Mouse (Mus musculus) ES-Bruce4 (cell line): ENCODE data around the gene Sned1. TPM values are rescaled to one million over a fixed set of nuclear protein-coding genes. Genes with fewer than 3 reads are reported as not detected.

Experiments
- H3K27ac ChIP-seq: 2 replicates; pipeline ENCODE4 v1.5.1; 2012; ENCODE audit warnings: low read length, inconsistent platforms; ENCODE audit not compliant: insufficient read depth
- H3K27me3 ChIP-seq: 2 replicates; pipeline ENCODE4 v1.6.1; 2012; ENCODE audit warnings: mild to moderate bottlenecking, low read length, inconsistent platforms; ENCODE audit not compliant: control insufficient read depth, poor library complexity, insufficient read depth, severe bottlenecking
- H3K36me3 ChIP-seq: 2 replicates; pipeline ENCODE4 v1.6.1; 2012; ENCODE audit warnings: inconsistent platforms, mild to moderate bottlenecking, low read length, moderate library complexity; ENCODE audit not compliant: control insufficient read depth, poor library complexity, insufficient read depth, severe bottlenecking
- H3K4me1 ChIP-seq: one replicate; pipeline ENCODE4 v1.8.1; 2011; ENCODE audit warnings: low read length; ENCODE audit not compliant: control insufficient read depth, insufficient read depth
- H3K4me3 ChIP-seq: 2 replicates; pipeline ENCODE4 v1.5.1; 2011; ENCODE audit warnings: low read depth, mild to moderate bottlenecking, low read length
- H3K9ac ChIP-seq: 2 replicates; pipeline ENCODE4 v1.6.1; 2012; ENCODE audit warnings: low read depth, mild to moderate bottlenecking, inconsistent platforms; ENCODE audit not compliant: poor library complexity, severe bottlenecking
- H3K9me3 ChIP-seq: replicated peaks from 2 replicates; pipeline ENCODE4 v1.6.1; 2012; ENCODE audit warnings: mild to moderate bottlenecking, low read length, inconsistent platforms; ENCODE audit not compliant: control insufficient read depth, poor library complexity, insufficient read depth, severe bottlenecking
- CTCF ChIP-seq: IDR thresholded peaks from one replicate; pipeline ENCODE4 v1.8.1; 2011; ENCODE audit warnings: low read depth, low read length
- EP300 ChIP-seq: IDR thresholded peaks from 2 replicates; pipeline ENCODE4 v1.6.1; 2011; ENCODE audit warnings: low read depth, low read length; ENCODE audit not compliant: insufficient read depth
- POLR2A ChIP-seq: IDR thresholded peaks from one replicate; pipeline ENCODE4 v1.8.1; 2011; ENCODE audit warnings: low read length; ENCODE audit not compliant: insufficient read depth
- polyA plus RNA-seq: library from polyadenylated mRNA; stranded (reverse); fragments of >200 nt; gene quantifications from 2 replicates; pipeline ENCODE4 v1.2.4, GENCODE M21; 2011; ENCODE audit warnings: low read depth; ENCODE audit not compliant: missing spikeins, insufficient read depth, insufficient read length

The Sned1 gene
- polyA plus RNA-seq, 1 experiment: 1.1 TPM

DNA sequence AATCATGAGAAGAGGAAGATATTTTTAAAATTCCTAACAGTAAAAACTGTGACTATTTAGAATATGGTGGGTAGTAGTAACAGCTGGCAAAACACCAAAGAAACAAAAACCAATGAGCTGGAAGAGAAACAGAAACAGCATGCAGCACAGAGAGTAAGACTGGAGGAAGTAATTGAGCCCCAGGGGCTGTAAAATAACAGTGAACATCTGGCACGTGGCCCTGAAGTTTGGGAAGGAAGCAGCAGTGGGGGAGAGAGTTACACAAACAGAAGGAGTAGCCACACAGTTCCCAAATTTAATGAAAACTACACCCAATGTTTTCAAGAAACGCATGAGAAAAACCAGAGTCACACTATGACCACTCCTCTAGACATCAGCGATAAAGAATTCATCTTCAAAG is 31.6 kb downstream of the Sned1 start:
- Histone ChIP-seq H3K4me3 (no peak overlapping the region), H3K4me1 (no peaks in the 10 kb centered on the region), H3K9me3 (no peaks in the 10 kb centered on the region), H3K9ac (no peak overlapping the region), H3K27ac (no peak overlapping the region), H3K36me3 (no peaks in the 10 kb centered on the region), H3K27me3 (no peaks in the 10 kb centered on the region)
- no peak for TF ChIP-seq POLR2A
- TF ChIP-seq EP300: no peak
- no peak for TF ChIP-seq CTCF

DNA sequence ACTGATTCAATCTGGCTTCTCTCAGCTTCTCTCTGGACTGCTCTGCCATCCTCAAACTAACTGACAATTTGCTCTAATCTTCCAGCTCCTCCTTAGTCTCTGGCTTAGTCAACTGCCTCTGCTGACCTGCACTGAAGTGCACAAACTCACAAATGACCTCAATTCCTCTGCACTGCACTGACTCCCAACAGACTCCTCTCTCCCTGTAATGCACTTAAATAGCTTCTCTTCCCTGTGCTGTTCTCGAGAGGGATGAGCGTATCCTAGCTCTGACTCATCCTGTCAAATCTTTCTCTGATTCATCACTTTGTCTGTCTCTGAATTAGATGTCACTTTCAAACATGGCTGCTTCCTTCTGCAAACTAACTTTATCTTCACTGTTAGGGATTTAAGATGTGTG is 32.6 kb downstream of the Sned1 start:
- TF ChIP-seq CTCF: no peak
- no peak for TF ChIP-seq POLR2A
- no peak for TF ChIP-seq EP300
- H3K36me3 ChIP-seq: no peaks in the 10 kb centered on the region
- H3K27ac ChIP-seq: no peak overlapping the region
- H3K4me3 ChIP-seq: no peak overlapping the region
- no peaks in the 10 kb centered on the region for H3K27me3 ChIP-seq
- no peaks in the 10 kb centered on the region for H3K4me1 ChIP-seq
- H3K9ac ChIP-seq: no peak overlapping the region
- no peaks in the 10 kb centered on the region for H3K9me3 ChIP-seq

DNA sequence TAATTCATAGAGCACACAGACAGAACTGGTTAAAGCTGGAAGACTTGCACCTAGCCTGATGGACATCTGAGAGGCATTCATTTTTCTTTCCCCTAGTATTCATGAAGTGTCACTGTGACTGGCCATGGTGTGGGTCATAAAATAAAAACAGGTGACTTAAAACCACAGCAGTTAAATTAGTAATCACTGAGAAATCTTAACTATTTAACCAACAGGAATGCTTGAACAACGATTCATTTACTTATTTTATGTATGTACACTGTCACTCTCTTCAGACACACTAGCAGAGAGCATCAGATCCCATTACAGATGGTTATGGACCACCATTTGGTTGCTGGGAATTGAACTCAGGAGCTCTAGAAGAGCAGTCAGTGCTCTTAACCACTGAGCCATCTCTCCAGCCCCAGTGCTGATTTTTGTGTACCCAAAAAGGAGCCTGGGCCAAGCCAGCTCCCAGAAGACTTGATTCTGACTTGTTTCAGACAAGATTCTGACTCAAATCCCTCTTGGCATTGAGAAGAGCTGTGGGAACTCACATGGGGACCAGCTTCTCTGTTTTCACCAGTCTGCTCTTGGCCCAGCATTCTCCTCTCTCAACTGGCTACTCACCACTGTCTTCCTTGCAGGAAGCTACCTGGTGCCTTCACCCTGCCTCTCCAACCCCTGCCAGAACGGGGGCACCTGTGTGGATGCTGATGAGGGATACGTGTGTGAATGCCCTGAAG is 35.0 kb downstream of the Sned1 start:
- no peak overlapping the region for H3K9ac ChIP-seq
- no peak for TF ChIP-seq EP300
- no peak for TF ChIP-seq POLR2A
- no peak for TF ChIP-seq CTCF
- no peaks in the 10 kb centered on the region for H3K27me3 ChIP-seq
- H3K27ac ChIP-seq: no peak overlapping the region
- no peaks in the 10 kb centered on the region for H3K36me3 ChIP-seq
- H3K9me3 ChIP-seq: no peaks in the 10 kb centered on the region
- no peak overlapping the region for H3K4me3 ChIP-seq
- no peaks in the 10 kb centered on the region for H3K4me1 ChIP-seq

DNA sequence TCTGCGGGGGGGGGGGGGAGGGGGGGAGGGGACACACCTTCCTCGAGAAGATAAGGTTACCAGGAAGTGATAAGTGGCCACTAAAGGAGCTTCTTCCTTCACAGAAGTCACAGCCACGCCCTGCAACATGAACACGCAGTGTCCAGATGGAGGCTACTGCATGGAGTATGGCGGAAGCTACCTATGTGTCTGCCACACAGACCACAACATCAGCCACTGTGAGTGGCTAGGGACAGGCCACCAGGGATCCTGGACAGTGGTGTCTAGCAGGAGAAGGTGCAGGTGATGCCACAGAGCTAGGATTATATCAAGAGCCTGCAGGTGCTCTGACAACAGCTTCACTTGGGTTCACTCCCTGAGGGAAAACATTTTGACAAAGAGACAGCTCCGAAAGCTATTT is 36.1 kb downstream of the Sned1 start:
- no peak overlapping the region for H3K9ac ChIP-seq
- no peaks in the 10 kb centered on the region for H3K27me3 ChIP-seq
- H3K9me3 ChIP-seq: no peaks in the 10 kb centered on the region
- H3K4me1 ChIP-seq: no peaks in the 10 kb centered on the region
- H3K27ac ChIP-seq: no peak overlapping the region
- no peak overlapping the region for H3K4me3 ChIP-seq
- no peaks in the 10 kb centered on the region for H3K36me3 ChIP-seq
- TF ChIP-seq EP300 (no peak), POLR2A (no peak), CTCF (no peak)

DNA sequence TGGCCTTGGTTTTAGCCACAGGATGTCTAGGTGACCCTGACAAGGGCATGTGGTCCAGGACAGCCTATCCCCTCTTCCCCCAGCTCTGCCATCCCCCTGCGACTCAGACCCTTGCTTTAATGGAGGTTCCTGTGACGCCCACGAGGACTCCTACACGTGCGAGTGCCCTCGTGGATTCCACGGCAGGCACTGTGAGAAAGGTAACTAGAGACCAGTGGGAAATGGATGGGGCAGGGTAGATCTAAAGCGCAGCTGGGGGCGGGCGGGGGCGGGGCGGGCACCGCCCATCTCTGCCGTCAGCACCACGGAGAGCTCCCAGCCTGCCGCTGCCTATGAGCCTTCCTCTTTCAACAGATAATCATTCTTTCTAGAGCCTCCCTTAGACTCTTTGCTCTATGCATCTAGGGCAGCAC is 36.8 kb downstream of the Sned1 start:
- H3K9me3 ChIP-seq: no peaks in the 10 kb centered on the region
- H3K36me3 ChIP-seq: no peaks in the 10 kb centered on the region
- no peak overlapping the region for H3K4me3 ChIP-seq
- no peaks in the 10 kb centered on the region for H3K4me1 ChIP-seq
- no peak overlapping the region for H3K9ac ChIP-seq
- H3K27ac ChIP-seq: no peak overlapping the region
- TF ChIP-seq CTCF (no peak), EP300 (no peak), POLR2A (no peak)
- no peaks in the 10 kb centered on the region for H3K27me3 ChIP-seq

DNA sequence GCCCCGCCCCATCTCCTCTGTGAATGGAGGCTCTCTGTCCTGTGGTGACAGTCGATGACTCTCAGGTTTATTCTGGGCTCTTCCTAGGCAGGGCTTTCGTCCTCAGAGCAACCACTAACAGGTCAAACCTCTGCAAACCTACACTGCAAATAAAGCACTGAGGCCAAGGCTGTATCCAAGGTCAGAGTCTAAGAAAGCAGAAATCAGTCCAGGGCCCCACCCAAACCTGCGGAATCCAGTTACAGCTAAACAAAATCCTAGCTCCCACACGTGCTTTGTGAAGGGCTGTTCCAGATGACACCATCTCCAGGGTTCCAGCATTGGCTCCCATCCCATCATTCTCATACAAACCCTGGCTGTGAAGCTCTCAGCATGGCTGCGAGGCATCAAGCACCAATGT is 39.9 kb downstream of the Sned1 start:
- TF ChIP-seq CTCF: no peak
- no peak for TF ChIP-seq POLR2A
- no peak for TF ChIP-seq EP300
- Histone ChIP-seq H3K36me3 (no peaks in the 10 kb centered on the region), H3K9ac (no peak overlapping the region), H3K4me1 (no peaks in the 10 kb centered on the region), H3K27ac (no peak overlapping the region), H3K27me3 (no peaks in the 10 kb centered on the region), H3K9me3 (no peaks in the 10 kb centered on the region), H3K4me3 (no peak overlapping the region)
